Mouse (Mus musculus): ENCODE measurements at regions not wholly inside any gene's neighbourhood (a gene's known extent, or its start where the extent isn't known, plus 50 kb on each side); places are given as distances from the start of the nearest gene placed in this dataset.
A peak's percentile ranks its signal among the peaks of the same experiment; 100 is the strongest.

- peak in 1 of 2 experiments; percentile 32 for DNase-seq (ENCODE audit: inconsistent age in 2 of 2, low spot score in 1 of 2)
Measured at GRCm38 (mm10) chr15:51254143-51254542, 2630.6 kb upstream of the Gm7489 start.

- no peak for DNase-seq (ENCODE audit: inconsistent age in 2 of 2, low spot score in 1 of 2)
Measured at GRCm38 (mm10) chr15:51255203-51255615, 2629.5 kb upstream of the Gm7489 start.

GRCm38 (mm10) chr15:51256681-51257080 is 2628.0 kb upstream of the Gm7489 start:
- no peak for DNase-seq (ENCODE audit: inconsistent age in 2 of 2, low spot score in 1 of 2)

- no peak for DNase-seq (ENCODE audit: inconsistent age in 2 of 2, low spot score in 1 of 2)
Measured at GRCm38 (mm10) chr15:51264599-51265163, 2620.0 kb upstream of the Gm7489 start.

GRCm38 (mm10) chr15:51265971-51266370 is 2618.7 kb upstream of the Gm7489 start:
- DNase-seq (ENCODE audit: inconsistent age in 2 of 2, low spot score in 1 of 2): no peak

- no peak for DNase-seq (ENCODE audit: inconsistent age in 2 of 2, low spot score in 1 of 2)
Measured at GRCm38 (mm10) chr15:51271632-51272312, 2612.9 kb upstream of the Gm7489 start.

GRCm38 (mm10) chr15:51285334-51285733 is 2599.4 kb upstream of the Gm7489 start:
- no peak for DNase-seq (ENCODE audit: inconsistent age in 2 of 2, low spot score in 1 of 2)

- no peak for DNase-seq (ENCODE audit: inconsistent age in 2 of 2, low spot score in 1 of 2)
Measured at GRCm38 (mm10) chr15:51286352-51286751, 2598.4 kb upstream of the Gm7489 start.

GRCm38 (mm10) chr15:51288911-51289432 is 2595.7 kb upstream of the Gm7489 start:
- no peak for DNase-seq (ENCODE audit: inconsistent age in 2 of 2, low spot score in 1 of 2)

GRCm38 (mm10) chr15:51289916-51290315 is 2594.8 kb upstream of the Gm7489 start:
- DNase-seq (ENCODE audit: inconsistent age in 2 of 2, low spot score in 1 of 2): no peak

- DNase-seq (ENCODE audit: inconsistent age in 2 of 2, low spot score in 1 of 2): no peak
Measured at GRCm38 (mm10) chr15:51291183-51291582, 2593.5 kb upstream of the Gm7489 start.

- no peak for DNase-seq (ENCODE audit: inconsistent age in 2 of 2, low spot score in 1 of 2)
Measured at GRCm38 (mm10) chr15:51296841-51297240, 2587.9 kb upstream of the Gm7489 start.

- DNase-seq (ENCODE audit: inconsistent age in 2 of 2, low spot score in 1 of 2): no peak
Measured at GRCm38 (mm10) chr15:51318072-51318471, 2566.6 kb upstream of the Gm7489 start.

- DNase-seq (ENCODE audit: inconsistent age in 2 of 2, low spot score in 1 of 2): peak in 1 of 2 experiments; percentile 21
Measured at GRCm38 (mm10) chr15:51318760-51319159, 2565.9 kb upstream of the Gm7489 start.

GRCm38 (mm10) chr15:51320366-51320894 is 2564.3 kb upstream of the Gm7489 start:
- DNase-seq (ENCODE audit: inconsistent age in 2 of 2, low spot score in 1 of 2): no peak

- no peak for DNase-seq (ENCODE audit: inconsistent age in 2 of 2, low spot score in 1 of 2)
Measured at GRCm38 (mm10) chr15:51323284-51323683, 2561.4 kb upstream of the Gm7489 start.

- no peak for DNase-seq (ENCODE audit: inconsistent age in 2 of 2, low spot score in 1 of 2)
Measured at GRCm38 (mm10) chr15:51324211-51324610, 2560.5 kb upstream of the Gm7489 start.

- DNase-seq (ENCODE audit: inconsistent age in 2 of 2, low spot score in 1 of 2): no peak
Measured at GRCm38 (mm10) chr15:51327702-51328101, 2557.0 kb upstream of the Gm7489 start.

GRCm38 (mm10) chr15:51336441-51336840 is 2548.3 kb upstream of the Gm7489 start:
- DNase-seq (ENCODE audit: inconsistent age in 2 of 2, low spot score in 1 of 2): no peak

- no peak for DNase-seq (ENCODE audit: inconsistent age in 2 of 2, low spot score in 1 of 2)
Measured at GRCm38 (mm10) chr15:51346301-51346700, 2538.4 kb upstream of the Gm7489 start.

- DNase-seq (ENCODE audit: inconsistent age in 2 of 2, low spot score in 1 of 2): no peak
Measured at GRCm38 (mm10) chr15:51363391-51363790, 2521.3 kb upstream of the Gm7489 start.

- DNase-seq (ENCODE audit: inconsistent age in 2 of 2, low spot score in 1 of 2): no peak
Measured at GRCm38 (mm10) chr15:51371162-51371561, 2513.5 kb upstream of the Gm7489 start.

Measured in adrenal gland, adult (tissue).